Mouse (Mus musculus) duodenum, adult 2 months (tissue): ENCODE measurements around the gene Gpr26. TPM values are rescaled to one million over a fixed set of nuclear protein-coding genes. Genes with fewer than 3 reads are reported as not detected.

Source experiments
- polyA plus RNA-seq: library from polyadenylated mRNA; depleted of rRNA; stranded (reverse); fragments of >200 nt; gene quantifications from 2 replicates; pipeline ENCODE4 v1.2.3, GENCODE M21; 2012; ENCODE audit warnings: low replicate concordance; rRNA removed

The Gpr26 gene
- 0.01 TPM in 1 of 2 replicates, not detected in the other for polyA plus RNA-seq

GRCm38 (mm10) chr7:131966023-131966915 lies at the start of gene Gpr26:
TSS of gene Gpr26 (plus strand) at chr7:131966460.

Other genes with a start within 250 kb of the Gpr26 start
- 2.8 and 3.6 TPM in 2 replicates for gene Cpxm2, start 188.3 kb downstream of the Gpr26 start, polyA plus RNA-seq